Mouse (Mus musculus) kidney, adult 2 months (tissue): ENCODE measurements around the gene Gba2.

ENCODE experiments used
- CTCF ChIP-seq: fragments of 200-500 bp; conservative IDR thresholded peaks from 2 replicates; pipeline ENCODE4 v1.5.1; 2011; ENCODE audit warnings: low read depth, mild to moderate bottlenecking, control low read depth, low read length, moderate library complexity, mixed read lengths; ENCODE audit not compliant: insufficient read depth, insufficient read length
- POLR2A ChIP-seq: fragments of 200-500 bp; IDR thresholded peaks from one replicate; pipeline ENCODE4 v1.6.1; 2011; ENCODE audit warnings: low read depth, low read length, control low read depth

GRCm38 (mm10) chr4:43558028-43558630 is 20.5 kb downstream of the Gba2 start:
- TF ChIP-seq CTCF (no peak), POLR2A (no peak)
